Mouse (Mus musculus) cortical plate, adult 2 months (tissue): ENCODE results near the gene Ackr2. TPM values are rescaled to one million over a fixed set of nuclear protein-coding genes. Genes with fewer than 3 reads are reported as not detected.

Experiments used
- H3K27ac ChIP-seq: fragments of 200-500 bp; 2 replicates; pipeline ENCODE4 v1.5.1; 2012; ENCODE audit warnings: low read length, control low read depth, inconsistent platforms; ENCODE audit not compliant: insufficient read depth
- H3K4me1 ChIP-seq: fragments of 200-500 bp; 2 replicates; pipeline ENCODE4 v1.6.1; 2011; ENCODE audit warnings: low read length; ENCODE audit not compliant: control insufficient read depth, insufficient read depth
- H3K4me3 ChIP-seq: fragments of 200-500 bp; 2 replicates; pipeline ENCODE4 v1.5.1; 2011; ENCODE audit warnings: mild to moderate bottlenecking, low read length, control low read depth; ENCODE audit not compliant: insufficient read depth
- CTCF ChIP-seq: fragments of 200-500 bp; IDR thresholded peaks from 2 replicates; pipeline ENCODE4 v1.5.1; 2011; ENCODE audit warnings: mild to moderate bottlenecking, control low read depth, low read length; ENCODE audit not compliant: insufficient read depth; ENCODE audit errors: extremely low read depth
- POLR2A ChIP-seq: fragments of 200-500 bp; IDR thresholded peaks from 2 replicates; pipeline ENCODE4 v1.6.1; 2011; ENCODE audit warnings: mild to moderate bottlenecking, low read length, control low read depth; ENCODE audit not compliant: insufficient read depth; ENCODE audit errors: extremely low read depth
- polyA plus RNA-seq: library from polyadenylated mRNA; depleted of rRNA; stranded (reverse); fragments of >200 nt; gene quantifications from 2 replicates; pipeline ENCODE4 v1.2.3, GENCODE M21; 2012

Gene Ackr2
- polyA plus RNA-seq, 1 experiment: 4.7 TPM

DNA sequence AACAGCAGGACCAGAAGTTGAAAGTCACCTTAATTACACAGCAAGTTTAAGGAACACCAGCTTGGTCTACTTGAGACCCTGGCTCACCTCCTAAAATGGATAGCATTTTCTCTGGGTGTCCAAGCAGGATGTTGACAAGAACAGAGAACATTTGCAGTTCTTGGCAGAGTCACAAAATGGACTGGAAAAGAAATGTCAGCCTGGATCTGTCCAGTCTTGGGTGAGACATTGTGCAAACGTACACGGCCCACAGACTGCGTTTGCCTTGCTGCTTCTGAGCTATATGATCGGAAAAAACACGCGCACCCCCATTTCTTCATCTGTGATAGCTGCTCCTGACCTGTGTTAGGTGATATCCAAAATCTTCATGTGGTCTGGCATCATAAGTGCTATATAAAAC is 30.5 kb upstream of the Ackr2 start:
- no peak for TF ChIP-seq POLR2A
- TF ChIP-seq CTCF: no peak
- Histone ChIP-seq H3K4me1 (no peaks in the 10 kb centered on the region), H3K27ac (no peak overlapping the region), H3K4me3 (no peak overlapping the region)

- TF ChIP-seq POLR2A: no peak
- TF ChIP-seq CTCF: no peak
- Histone ChIP-seq H3K27ac (no peak overlapping the region), H3K4me3 (no peak overlapping the region), H3K4me1 (no peaks in the 10 kb centered on the region)
Measured at GRCm38 (mm10) chr9:121868236-121868635, 29.9 kb upstream of the Ackr2 start.

DNA sequence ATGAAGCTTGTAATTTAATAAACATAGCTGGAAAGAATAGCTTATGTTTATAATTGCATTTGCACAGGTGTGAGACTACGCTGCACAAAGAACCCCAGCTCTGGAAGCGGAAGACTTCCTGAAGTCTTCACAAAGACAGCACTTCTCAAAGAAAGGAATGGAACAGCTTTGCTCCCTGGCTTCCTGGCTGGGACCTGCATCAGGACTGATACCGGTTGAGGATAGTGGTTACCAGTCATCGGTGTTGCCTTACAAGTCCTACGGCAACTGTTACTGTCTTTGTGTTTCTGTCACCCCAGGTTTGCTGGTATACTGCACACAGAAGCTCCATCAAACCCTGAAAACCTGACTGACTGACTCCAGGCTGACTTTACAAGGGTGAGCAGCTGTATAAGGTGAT is 28.7 kb upstream of the Ackr2 start:
- no peak overlapping the region for H3K4me3 ChIP-seq
- TF ChIP-seq POLR2A (no peak), CTCF (no peak)

DNA sequence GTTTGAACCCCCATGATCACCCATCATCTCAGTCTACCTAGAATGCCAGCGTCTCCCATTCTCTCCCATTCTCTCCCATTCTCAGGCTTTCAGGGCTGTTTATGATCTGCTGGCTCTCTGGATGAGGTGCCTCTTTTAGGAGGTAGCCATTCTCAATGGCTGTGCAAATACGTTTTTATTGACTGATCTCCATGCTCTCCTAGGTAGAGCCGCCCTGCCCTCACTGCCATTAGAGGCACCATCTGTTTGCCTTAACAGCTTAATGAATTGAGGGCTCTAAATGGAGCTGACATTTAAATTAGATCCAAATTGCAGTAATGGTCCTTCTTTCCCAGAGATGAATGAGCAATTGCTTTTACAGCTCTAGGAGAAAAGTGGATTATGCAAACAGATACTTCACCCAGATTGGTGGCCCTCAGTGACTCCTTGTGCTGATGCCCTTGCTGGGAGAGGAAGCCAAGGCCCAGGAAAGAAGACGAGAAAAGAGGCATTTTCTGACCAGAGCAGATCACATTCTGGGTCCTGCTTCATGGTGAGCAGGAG is 28.1 kb upstream of the Ackr2 start:
- Histone ChIP-seq H3K4me3 (no peak overlapping the region), H3K4me1 (no peaks in the 10 kb centered on the region), H3K27ac (no peak overlapping the region)
- no peak for TF ChIP-seq POLR2A
- no peak for TF ChIP-seq CTCF

More for the DNA sequence above, 28.7 kb upstream of the Ackr2 start:
- Histone ChIP-seq H3K4me1 (no peaks in the 10 kb centered on the region), H3K27ac (no peak overlapping the region)

- peaks cover 1% of the 10 kb centered on the region; the same call in 1 of the 2 replicates for H3K4me1 ChIP-seq
Measured at GRCm38 (mm10) chr9:121872062-121872683, 26.0 kb upstream of the Ackr2 start.

GRCm38 (mm10) chr9:121873578-121873977 is 24.6 kb upstream of the Ackr2 start:
- Histone ChIP-seq H3K4me1 (peaks cover 1% of the 10 kb centered on the region; the same call in 1 of the 2 replicates), H3K27ac (no peak overlapping the region), H3K4me3 (no peak overlapping the region)
- TF ChIP-seq CTCF (no peak), POLR2A (no peak)

More at GRCm38 (mm10) chr9:121872062-121872683, 26.0 kb upstream of the Ackr2 start:
- Histone ChIP-seq H3K4me3 (no peak overlapping the region), H3K27ac (no peak overlapping the region)
- TF ChIP-seq POLR2A (no peak), CTCF (no peak)

- H3K4me3 ChIP-seq: no peak overlapping the region
- H3K27ac ChIP-seq: no peak overlapping the region
- peaks cover 1% of the 10 kb centered on the region; the same call in 1 of the 2 replicates for H3K4me1 ChIP-seq
- TF ChIP-seq CTCF: peak; percentile 82
- no peak for TF ChIP-seq POLR2A
Measured at GRCm38 (mm10) chr9:121877052-121877740, 21.0 kb upstream of the Ackr2 start.

GRCm38 (mm10) chr9:121880840-121881239 is 17.3 kb upstream of the Ackr2 start:
- Histone ChIP-seq H3K4me1 (peaks cover 1% of the 10 kb centered on the region; the same call in 1 of the 2 replicates), H3K4me3 (no peak overlapping the region), H3K27ac (no peak overlapping the region)
- TF ChIP-seq CTCF (peak; percentile 67), POLR2A (no peak)

DNA sequence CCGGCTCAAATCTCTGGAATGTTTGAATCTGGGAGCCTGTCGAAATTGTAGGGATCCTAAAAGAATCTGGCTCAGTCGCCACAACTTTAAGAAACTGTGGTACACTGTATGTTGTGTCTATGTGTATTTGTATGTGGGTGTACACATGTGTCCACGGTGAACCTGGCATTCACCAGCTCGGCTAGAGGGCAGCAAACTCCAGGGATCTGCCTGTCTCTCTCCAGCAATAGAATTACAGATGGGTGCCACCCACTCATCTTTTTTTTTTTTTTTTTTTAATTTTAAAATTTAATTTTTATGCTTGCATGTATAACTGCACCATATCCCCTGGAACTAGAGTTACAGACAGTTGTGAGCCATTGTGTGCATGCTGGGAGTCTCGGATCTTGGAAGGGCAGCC is 16.9 kb upstream of the Ackr2 start:
- H3K4me3 ChIP-seq: no peak overlapping the region
- peaks cover 1% of the 10 kb centered on the region; the same call in 1 of the 2 replicates for H3K4me1 ChIP-seq
- no peak overlapping the region for H3K27ac ChIP-seq
- TF ChIP-seq POLR2A (no peak), CTCF (peak; percentile 43; the same call in 1 of the 2 replicates)

GRCm38 (mm10) chr9:121882015-121882457 is 16.1 kb upstream of the Ackr2 start:
- TF ChIP-seq POLR2A (no peak), CTCF (no peak)
- Histone ChIP-seq H3K4me3 (no peak overlapping the region), H3K27ac (no peak overlapping the region), H3K4me1 (no peaks in the 10 kb centered on the region)
